Mouse (Mus musculus) forebrain, postnatal 0 days (tissue): ENCODE data around the gene Slc2a3. TPM values are rescaled to one million over a fixed set of nuclear protein-coding genes. Genes with fewer than 3 reads are reported as not detected.
"Not testable (repeated sequence)": the region's sequence is repeated elsewhere in the genome, so short reads cannot be mapped to it uniquely, and the experiment has no call there.

Source experiments
- ATAC-seq: fragments of 200-750 bp; cut with Nextera tagmentation; 2 replicates; pipeline ENCODE4 v1.8.0; 2017; ENCODE audit warnings: mild to moderate bottlenecking, moderate library complexity
- DNase-seq: peaks from one replicate; pipeline ENCODE4 v3.0.0-alpha.2; 2015
- H3K27ac ChIP-seq: fragments of 300-500 bp; sonication (generic); 2 replicates; pipeline ENCODE4 v1.5.1; 2014; ENCODE audit warnings: low read depth, mild to moderate bottlenecking, antibody characterized with exemption, low read length, moderate library complexity, mixed read lengths
- H3K27me3 ChIP-seq: fragments of 300-500 bp; sonication (generic); 2 replicates; pipeline ENCODE4 v1.6.1; 2014; ENCODE audit warnings: mild to moderate bottlenecking, low read length, mixed read lengths; ENCODE audit not compliant: insufficient read depth
- H3K36me3 ChIP-seq: fragments of 300-500 bp; sonication (generic); 2 replicates; pipeline ENCODE4 v1.6.1; 2014; ENCODE audit warnings: mild to moderate bottlenecking, moderate library complexity; ENCODE audit not compliant: insufficient read depth
- H3K4me1 ChIP-seq: fragments of 300-500 bp; sonication (generic); 2 replicates; pipeline ENCODE4 v1.6.1; 2014; ENCODE audit warnings: antibody characterized with exemption; ENCODE audit not compliant: insufficient read depth
- H3K4me2 ChIP-seq: fragments of 300-500 bp; sonication (generic); 2 replicates; pipeline ENCODE4 v1.6.1; 2014; ENCODE audit warnings: low read depth, mild to moderate bottlenecking, moderate library complexity
- H3K4me3 ChIP-seq: fragments of 300-500 bp; sonication (generic); 2 replicates; pipeline ENCODE4 v1.5.1; 2014; ENCODE audit warnings: low read depth, low read length, mixed read lengths
- H3K9ac ChIP-seq: fragments of 300-500 bp; sonication (generic); 2 replicates; pipeline ENCODE4 v1.6.1; 2014; ENCODE audit warnings: mild to moderate bottlenecking
- H3K9me3 ChIP-seq: fragments of 300-500 bp; sonication (generic); 2 replicates; pipeline ENCODE4 v1.6.1; 2016; ENCODE audit warnings: low read length
- CTCF ChIP-seq: sonication (generic); IDR thresholded peaks from 2 replicates; pipeline ENCODE4 v1.5.1; 2016; ENCODE audit warnings: antibody characterized with exemption, control low read depth, low read depth
- WGBS: fragments of 180-500 bp; shearing (Covaris S2); extraction: QIAGEN DNeasy Blood & Tissue Kit; methylation state at CpG from one replicate; pipeline ENCODE4 v1.1.7; 2014; 5-methylcytosine and 5-hydroxymethylcytosine counted together
- polyA plus RNA-seq: library from polyadenylated mRNA; unstranded; fragments of >200 nt; fragmentation: Nextera tagmentation; extraction: Ambion mirVana; gene quantifications from 2 replicates; pipeline ENCODE4 v1.2.1, GENCODE M21; 2015
- total RNA-seq: library from RNA; depleted of rRNA; stranded (reverse); fragments of >200 nt; gene quantifications from 2 replicates; pipeline ENCODE4 v1.2.3, GENCODE M21; 2014

Slc2a3 gene
- total and polyA plus RNA-seq, 2 experiments from 2014 or later, result 41.6 to 78.2 TPM

- Histone ChIP-seq H3K4me3 (no peak within 1 kb of the TSS), H3K9me3 (no peaks in the 10 kb centered on the region), H3K27ac (no peak within 1 kb of the TSS), H3K4me2 (no peak within 1 kb of the TSS), H3K27me3 (no peaks in the 10 kb centered on the region), H3K4me1 (no peaks in the 10 kb centered on the region), H3K9ac (no peak within 1 kb of the TSS), H3K36me3 (no peaks in the 10 kb centered on the region)
- WGBS, result 28% methylated on average over 12 of the region's 12 CpGs
- TF ChIP-seq CTCF, result no peak
- DNase-seq (no peak), ATAC-seq (no peak)
These were observed 94.2 kb downstream of the Slc2a3 start, which contains the start of gene Nanog for GRCm38 (mm10) chr6:122707036-122707800. Nanog (plus strand) TSS chr6:122707489.

- ATAC-seq (no peak), DNase-seq (no peak)
- no peaks in the 10 kb centered on the region for H3K4me1 ChIP-seq
- H3K4me2 ChIP-seq, result no peak overlapping the region
- no peaks in the 10 kb centered on the region for H3K36me3 ChIP-seq
- no peak overlapping the region for H3K27ac ChIP-seq
- no peaks in the 10 kb centered on the region for H3K9me3 ChIP-seq
- TF ChIP-seq CTCF, result no peak
- H3K4me3 ChIP-seq, result no peak overlapping the region
- 74% methylated on average over 12 of the region's 12 CpGs for WGBS
- H3K27me3 ChIP-seq, result no peaks in the 10 kb centered on the region
- H3K9ac ChIP-seq, result no peak overlapping the region
These were observed 95.1 kb downstream of the Slc2a3 start for GRCm38 (mm10) chr6:122706337-122706840.

DNA sequence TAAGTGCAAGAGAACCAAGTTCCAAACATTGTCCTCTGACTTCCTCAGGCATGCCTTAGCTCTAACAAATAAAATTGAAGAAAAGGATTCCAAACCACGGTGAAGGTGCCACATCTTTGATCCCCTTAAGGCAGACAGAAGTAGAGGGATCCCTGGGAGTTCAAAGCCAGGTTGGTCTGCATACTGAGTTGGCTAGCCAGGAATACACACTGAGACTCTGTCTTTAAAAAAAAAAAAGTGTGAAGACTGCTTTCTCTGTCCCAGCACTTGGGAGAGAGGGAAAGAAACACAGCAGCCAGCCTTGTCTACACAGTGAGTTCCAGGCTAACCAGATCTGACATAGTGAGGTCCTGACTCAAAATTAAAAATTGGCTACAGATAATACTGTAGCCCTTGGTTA is 97.7 kb downstream of the Slc2a3 start:
- 28% methylated on average over 1 of the region's 1 CpGs for WGBS
- H3K4me1 ChIP-seq, result no peaks in the 10 kb centered on the region
- no peak overlapping the region for H3K4me2 ChIP-seq
- no peak overlapping the region for H3K9ac ChIP-seq
- TF ChIP-seq CTCF, result no peak
- ATAC-seq, result no peak; the same call in 1 of the 2 replicates
- H3K9me3 ChIP-seq, result no peaks in the 10 kb centered on the region
- no peaks in the 10 kb centered on the region for H3K27me3 ChIP-seq
- no peaks in the 10 kb centered on the region for H3K36me3 ChIP-seq
- H3K27ac ChIP-seq, result no peak overlapping the region
- no peak overlapping the region for H3K4me3 ChIP-seq
- no peak for DNase-seq

DNA sequence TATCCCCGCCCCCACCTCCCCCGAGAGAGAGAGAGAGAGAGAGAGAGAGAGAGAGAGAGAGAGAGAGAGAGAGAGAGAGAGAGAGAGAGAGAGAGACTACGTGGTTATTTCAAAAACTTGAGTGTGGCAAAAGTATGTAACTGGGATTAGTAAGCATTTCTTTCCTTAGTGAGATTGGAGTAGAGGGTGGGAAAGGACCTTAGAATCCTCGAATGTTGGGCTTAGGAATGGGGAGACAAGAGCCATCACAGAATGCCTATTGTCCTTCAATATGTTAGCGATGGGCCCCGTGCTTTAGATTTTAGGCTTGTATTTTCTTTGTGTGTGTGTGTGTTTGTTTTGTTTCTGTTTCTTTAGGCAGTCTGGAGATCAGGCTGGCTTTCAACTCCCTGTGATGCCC is 98.2 kb downstream of the Slc2a3 start:
- no peak overlapping the region for H3K9ac ChIP-seq
- ATAC-seq, result no peak
- no peaks in the 10 kb centered on the region for H3K4me1 ChIP-seq
- no peaks in the 10 kb centered on the region for H3K36me3 ChIP-seq
- H3K27ac ChIP-seq, result no peak overlapping the region
- H3K9me3 ChIP-seq, result no peaks in the 10 kb centered on the region
- TF ChIP-seq CTCF, result no peak
- H3K4me2 ChIP-seq, result peak overlapping the region; percentile 37; the same call in 1 of the 2 replicates
- H3K27me3 ChIP-seq, result no peaks in the 10 kb centered on the region
- no peak overlapping the region for H3K4me3 ChIP-seq
- DNase-seq, result no peak
- WGBS, result 12% methylated on average over 6 of the region's 6 CpGs

DNA sequence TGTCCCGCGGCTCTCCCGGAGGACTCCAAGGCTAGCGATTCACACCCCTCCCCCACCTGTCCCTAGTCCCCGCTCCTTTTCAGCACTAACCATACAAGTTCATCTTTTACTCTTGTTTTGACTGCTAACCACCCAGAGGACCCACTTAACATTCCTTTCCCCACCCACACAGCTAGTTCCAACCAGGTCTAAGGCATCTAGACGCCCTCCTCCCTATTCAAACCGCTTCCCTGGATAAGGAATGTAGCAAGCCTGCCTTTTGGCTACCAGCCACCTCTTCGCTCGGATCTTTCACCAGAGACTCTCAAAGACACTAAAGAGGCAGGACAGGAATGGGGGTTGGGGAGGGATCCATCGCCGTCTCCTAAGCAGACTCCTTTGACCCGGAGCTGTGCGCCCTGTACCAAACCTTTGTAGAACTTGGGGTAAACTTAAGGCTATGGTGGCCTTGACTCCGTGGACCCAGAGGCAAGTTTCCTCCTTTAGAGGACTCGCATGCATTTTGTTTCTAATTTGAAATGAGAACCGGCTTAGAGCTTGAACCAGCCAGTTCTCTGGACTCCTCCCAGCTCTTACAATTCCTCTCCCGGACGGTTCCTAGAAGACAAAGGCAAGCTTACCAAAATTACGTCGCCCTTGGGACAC is 98.8 kb downstream of the Slc2a3 start:
- DNase-seq (peak; percentile 65), ATAC-seq (peak; percentile 84)
- Histone ChIP-seq H3K4me2 (peak overlapping the region; percentile 37), H3K9ac (peak overlapping the region; percentile 43; the same call in 1 of the 2 replicates), H3K27me3 (no peaks in the 10 kb centered on the region), H3K4me3 (peak overlapping the region; percentile 13), H3K27ac (no peak overlapping the region), H3K4me1 (no peaks in the 10 kb centered on the region), H3K36me3 (no peaks in the 10 kb centered on the region), H3K9me3 (no peaks in the 10 kb centered on the region)
- no peak for TF ChIP-seq CTCF
- WGBS, result 3% methylated on average over 20 of the region's 20 CpGs

- H3K9me3 ChIP-seq, result no peaks in the 10 kb centered on the region
- no peak overlapping the region for H3K27ac ChIP-seq
- H3K36me3 ChIP-seq, result no peaks in the 10 kb centered on the region
- H3K4me2 ChIP-seq, result no peak overlapping the region
- no peak for TF ChIP-seq CTCF
- ATAC-seq (no peak), DNase-seq (no peak)
- 70% methylated on average over 5 of the region's 5 CpGs for WGBS
- no peaks in the 10 kb centered on the region for H3K4me1 ChIP-seq
- no peaks in the 10 kb centered on the region for H3K27me3 ChIP-seq
- H3K4me3 ChIP-seq, result no peak overlapping the region
- no peak overlapping the region for H3K9ac ChIP-seq
These were observed 99.6 kb downstream of the Slc2a3 start for GRCm38 (mm10) chr6:122701816-122702215.

DNA sequence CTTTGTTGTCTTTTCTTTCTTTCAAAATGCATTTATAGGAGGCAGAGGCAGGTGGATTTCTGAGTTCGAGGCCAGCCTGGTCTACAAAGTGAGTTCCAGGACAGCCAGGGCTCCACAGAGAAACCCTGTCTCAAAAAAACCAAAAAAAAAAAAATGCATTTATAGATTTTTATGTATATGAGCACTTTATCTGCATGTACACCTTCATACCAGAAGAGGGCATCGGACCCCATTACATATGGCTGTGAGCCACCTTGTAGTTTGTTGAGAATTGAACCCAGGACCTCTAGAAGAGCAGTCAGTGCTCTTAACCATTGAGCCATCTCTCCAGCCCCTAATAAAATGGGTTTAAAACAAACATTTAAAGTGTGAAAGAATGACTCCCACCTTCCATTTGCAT is 101.8 kb downstream of the Slc2a3 start:
- H3K36me3 ChIP-seq, H3K9ac ChIP-seq, H3K9me3 ChIP-seq, DNase-seq, H3K4me1 ChIP-seq, H3K27me3 ChIP-seq, ATAC-seq, H3K4me3 ChIP-seq, H3K27ac ChIP-seq, H3K4me2 ChIP-seq: not testable (repeated sequence)
- WGBS, result 98% methylated on average over 2 of the region's 2 CpGs
